Mouse (Mus musculus): ENCODE measurements around the gene Ppp6r1. TPM values are rescaled to one million over a fixed set of nuclear protein-coding genes. Genes with fewer than 3 reads are reported as not detected.

Ppp6r1 gene
- polyA plus RNA-seq, 1 experiment from 2014 or later = 4.3 TPM

DNA sequence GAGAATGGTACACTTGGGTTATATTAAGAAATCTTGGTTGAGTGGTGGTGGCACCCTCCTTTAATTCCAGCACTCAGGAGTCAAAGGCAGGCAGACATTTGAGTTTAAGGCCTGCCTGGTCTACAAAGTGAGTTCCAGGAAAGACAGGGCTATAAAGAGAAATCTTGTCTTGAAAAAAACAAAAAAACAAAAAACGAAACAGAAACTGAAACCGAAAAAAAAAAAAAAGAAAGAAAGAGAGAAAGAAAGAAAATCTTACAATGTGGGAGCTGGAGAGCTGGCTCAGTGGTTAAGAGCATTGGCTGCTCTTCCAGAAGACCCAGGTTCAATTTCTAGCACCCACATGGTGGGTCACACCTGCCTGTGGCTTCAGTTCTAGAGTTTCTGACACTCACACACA is 4.9 kb upstream of the Ppp6r1 start:
- H3K27ac ChIP-seq (ENCODE audit: low read depth, low read length) = no peak overlapping the region
- H3K9me3 ChIP-seq (ENCODE audit: control insufficient read depth, low read length) = no peaks in the 10 kb centered on the region
- H3K4me1 ChIP-seq (ENCODE audit: control insufficient read depth, insufficient read depth, low read depth, low read length) = peaks cover 6% of the 10 kb centered on the region; the same call in 1 of the 2 replicates
- H3K4me3 ChIP-seq (ENCODE audit: low read length) = no peak overlapping the region
- no peaks in the 10 kb centered on the region for H3K27me3 ChIP-seq (replicated peaks; ENCODE audit: control insufficient read depth, insufficient read depth, low read length)
- no peak overlapping the region for H3K9ac ChIP-seq (ENCODE audit: low read depth, low read length)
- ATAC-seq = no peak
- 94% methylated on average over 2 of the region's 2 CpGs for WGBS
- no peak overlapping the region for H3K4me2 ChIP-seq (ENCODE audit: low read length)
- peaks cover 11% of the 10 kb centered on the region for H3K36me3 ChIP-seq (ENCODE audit: control insufficient read depth, insufficient read depth, low read length)

- no peak overlapping the region for H3K4me3 ChIP-seq (ENCODE audit: low read length)
- WGBS = 74% methylated on average over 8 of the region's 8 CpGs
- ATAC-seq = no peak
- no peak overlapping the region for H3K4me2 ChIP-seq (ENCODE audit: low read length)
- H3K27me3 ChIP-seq (replicated peaks; ENCODE audit: control insufficient read depth, insufficient read depth, low read length) = no peaks in the 10 kb centered on the region
- H3K9me3 ChIP-seq (ENCODE audit: control insufficient read depth, low read length) = no peaks in the 10 kb centered on the region
- peaks cover 6% of the 10 kb centered on the region; the same call in 1 of the 2 replicates for H3K4me1 ChIP-seq (ENCODE audit: control insufficient read depth, insufficient read depth, low read depth, low read length)
- H3K27ac ChIP-seq (ENCODE audit: low read depth, low read length) = no peak overlapping the region
- H3K36me3 ChIP-seq (ENCODE audit: control insufficient read depth, insufficient read depth, low read length) = peaks cover 6% of the 10 kb centered on the region
- no peak overlapping the region for H3K9ac ChIP-seq (ENCODE audit: low read depth, low read length)
These were observed 4.4 kb upstream of the Ppp6r1 start for GRCm38 (mm10) chr7:4663179-4663578.

DNA sequence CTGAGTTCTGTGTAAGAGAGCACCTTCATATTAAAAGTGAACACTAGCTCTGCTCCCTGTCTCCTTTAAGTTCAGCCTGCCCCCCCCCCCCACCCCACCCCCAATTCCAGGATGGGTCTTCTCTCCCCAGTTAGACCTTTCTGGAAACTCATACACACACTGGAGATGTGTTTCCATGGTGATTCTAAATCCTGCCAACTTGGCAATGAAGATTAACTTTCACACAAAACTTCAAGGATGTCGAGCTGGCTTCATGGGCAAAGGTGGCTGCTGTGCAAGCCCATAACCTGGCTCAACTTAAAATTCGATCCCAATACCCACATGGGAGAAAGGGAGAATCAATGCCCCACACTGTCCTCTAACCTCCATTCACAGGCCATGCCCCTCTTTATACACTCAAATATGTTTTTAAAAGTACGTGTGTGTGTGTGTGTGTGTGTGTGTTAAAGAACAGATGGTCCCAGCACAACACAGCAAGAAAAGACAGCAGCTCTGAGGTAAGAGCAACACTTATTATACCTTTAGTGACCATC is 1.2 kb upstream of the Ppp6r1 start:
- 32% methylated on average over 3 of the region's 3 CpGs for WGBS

GRCm38 (mm10) chr7:4658128-4658907 is 501 bp downstream of the Ppp6r1 start:
- WGBS = under 1% methylated on average over 53 of the region's 78 CpGs
- ATAC-seq = peak; percentile 66
- Histone ChIP-seq H3K9me3 (ENCODE audit: control insufficient read depth, low read length) (no peaks in the 10 kb centered on the region), H3K27ac (ENCODE audit: low read depth, low read length) (peak overlapping the region; percentile 95), H3K4me2 (ENCODE audit: low read length) (peak overlapping the region; percentile 94), H3K9ac (ENCODE audit: low read depth, low read length) (peak overlapping the region; percentile 98), H3K4me1 (ENCODE audit: control insufficient read depth, insufficient read depth, low read depth, low read length) (peaks cover 33% of the 10 kb centered on the region), H3K27me3 (replicated peaks; ENCODE audit: control insufficient read depth, insufficient read depth, low read length) (no peaks in the 10 kb centered on the region), H3K4me3 (ENCODE audit: low read length) (peak overlapping the region; percentile 83), H3K36me3 (ENCODE audit: control insufficient read depth, insufficient read depth, low read length) (no peaks in the 10 kb centered on the region)

More for the DNA sequence above, 1.2 kb upstream of the Ppp6r1 start:
- Histone ChIP-seq H3K4me3 (ENCODE audit: low read length) (peak overlapping the region; percentile 83), H3K4me2 (ENCODE audit: low read length) (peak overlapping the region; percentile 94), H3K4me1 (ENCODE audit: control insufficient read depth, insufficient read depth, low read depth, low read length) (peaks cover 33% of the 10 kb centered on the region), H3K27me3 (replicated peaks; ENCODE audit: control insufficient read depth, insufficient read depth, low read length) (no peaks in the 10 kb centered on the region), H3K27ac (ENCODE audit: low read depth, low read length) (peak overlapping the region; percentile 95), H3K9me3 (ENCODE audit: control insufficient read depth, low read length) (no peaks in the 10 kb centered on the region), H3K9ac (ENCODE audit: low read depth, low read length) (peak overlapping the region; percentile 73), H3K36me3 (ENCODE audit: control insufficient read depth, insufficient read depth, low read length) (no peaks in the 10 kb centered on the region; the same call in 1 of the 2 replicates)
- no peak for ATAC-seq

DNA sequence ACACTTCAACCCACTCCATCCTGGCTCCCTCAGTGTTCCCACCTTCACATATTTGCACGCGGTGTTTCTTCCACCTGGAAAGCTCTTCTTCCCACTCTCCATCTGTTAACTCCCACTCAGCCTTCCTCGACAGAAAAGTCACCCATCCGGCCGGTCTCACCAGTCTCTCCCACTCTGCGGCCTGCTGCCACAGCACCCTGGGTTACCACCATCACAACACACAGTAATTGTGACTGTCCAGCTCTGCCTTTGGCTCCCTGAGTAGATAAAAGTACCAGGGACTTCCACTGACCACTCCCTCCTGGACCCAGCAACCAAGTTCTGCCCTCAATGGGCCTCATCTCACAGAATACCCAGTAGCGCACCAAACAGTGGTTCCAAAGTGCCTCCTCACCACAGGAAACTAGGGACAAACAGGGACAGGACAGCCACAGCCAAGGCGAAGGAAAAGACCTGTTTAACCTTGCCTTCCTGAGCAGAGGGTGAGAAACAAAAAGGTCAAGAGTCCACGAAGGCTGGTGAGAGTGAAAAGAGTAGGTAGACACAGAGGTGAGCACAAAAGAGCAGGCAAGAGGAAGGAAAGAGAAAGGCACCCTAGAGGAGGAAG is 1.2 kb downstream of the Ppp6r1 start:
- 54% methylated on average over 9 of the region's 9 CpGs for WGBS
- Histone ChIP-seq H3K36me3 (ENCODE audit: control insufficient read depth, insufficient read depth, low read length) (no peaks in the 10 kb centered on the region), H3K27ac (ENCODE audit: low read depth, low read length) (peak overlapping the region; percentile 95), H3K27me3 (replicated peaks; ENCODE audit: control insufficient read depth, insufficient read depth, low read length) (no peaks in the 10 kb centered on the region), H3K9ac (ENCODE audit: low read depth, low read length) (peak overlapping the region; percentile 98), H3K4me2 (ENCODE audit: low read length) (peak overlapping the region; percentile 94), H3K9me3 (ENCODE audit: control insufficient read depth, low read length) (no peaks in the 10 kb centered on the region), H3K4me1 (ENCODE audit: control insufficient read depth, insufficient read depth, low read depth, low read length) (peaks cover 33% of the 10 kb centered on the region), H3K4me3 (ENCODE audit: low read length) (peak overlapping the region; percentile 83)
- ATAC-seq = no peak

GRCm38 (mm10) chr7:4656818-4657217 is 2.0 kb downstream of the Ppp6r1 start:
- Histone ChIP-seq H3K9me3 (ENCODE audit: control insufficient read depth, low read length) (no peaks in the 10 kb centered on the region), H3K4me2 (ENCODE audit: low read length) (peak overlapping the region; percentile 94), H3K36me3 (ENCODE audit: control insufficient read depth, insufficient read depth, low read length) (no peaks in the 10 kb centered on the region), H3K27ac (ENCODE audit: low read depth, low read length) (no peak overlapping the region), H3K9ac (ENCODE audit: low read depth, low read length) (peak overlapping the region; percentile 6; the same call in 1 of the 2 replicates), H3K27me3 (replicated peaks; ENCODE audit: control insufficient read depth, insufficient read depth, low read length) (no peaks in the 10 kb centered on the region), H3K4me1 (ENCODE audit: control insufficient read depth, insufficient read depth, low read depth, low read length) (peaks cover 33% of the 10 kb centered on the region), H3K4me3 (ENCODE audit: low read length) (no peak overlapping the region; the same call in 1 of the 2 replicates)
- 64% methylated on average over 1 of the region's 1 CpGs for WGBS
- no peak for ATAC-seq

- H3K27ac ChIP-seq (ENCODE audit: low read depth, low read length) = no peak overlapping the region
- H3K9me3 ChIP-seq (ENCODE audit: control insufficient read depth, low read length) = no peaks in the 10 kb centered on the region
- no peak overlapping the region for H3K4me2 ChIP-seq (ENCODE audit: low read length)
- no peak overlapping the region for H3K4me3 ChIP-seq (ENCODE audit: low read length)
- H3K9ac ChIP-seq (ENCODE audit: low read depth, low read length) = no peak overlapping the region
- H3K4me1 ChIP-seq (ENCODE audit: control insufficient read depth, insufficient read depth, low read depth, low read length) = peaks cover 33% of the 10 kb centered on the region
- no peaks in the 10 kb centered on the region for H3K36me3 ChIP-seq (ENCODE audit: control insufficient read depth, insufficient read depth, low read length)
- no peak for ATAC-seq
- H3K27me3 ChIP-seq (replicated peaks; ENCODE audit: control insufficient read depth, insufficient read depth, low read length) = no peaks in the 10 kb centered on the region
- WGBS = 86% methylated on average over 1 of the region's 1 CpGs
These were observed 2.9 kb downstream of the Ppp6r1 start for GRCm38 (mm10) chr7:4655916-4656315.

GRCm38 (mm10) chr7:4655393-4655792 is 3.4 kb downstream of the Ppp6r1 start:
- Histone ChIP-seq H3K4me1 (ENCODE audit: control insufficient read depth, insufficient read depth, low read depth, low read length) (peaks cover 33% of the 10 kb centered on the region), H3K4me2 (ENCODE audit: low read length) (no peak overlapping the region), H3K36me3 (ENCODE audit: control insufficient read depth, insufficient read depth, low read length) (no peaks in the 10 kb centered on the region), H3K9ac (ENCODE audit: low read depth, low read length) (no peak overlapping the region), H3K4me3 (ENCODE audit: low read length) (no peak overlapping the region), H3K27me3 (replicated peaks; ENCODE audit: control insufficient read depth, insufficient read depth, low read length) (no peaks in the 10 kb centered on the region), H3K27ac (ENCODE audit: low read depth, low read length) (no peak overlapping the region), H3K9me3 (ENCODE audit: control insufficient read depth, low read length) (no peaks in the 10 kb centered on the region)
- no peak for ATAC-seq
- WGBS = 92% methylated on average over 4 of the region's 4 CpGs

DNA sequence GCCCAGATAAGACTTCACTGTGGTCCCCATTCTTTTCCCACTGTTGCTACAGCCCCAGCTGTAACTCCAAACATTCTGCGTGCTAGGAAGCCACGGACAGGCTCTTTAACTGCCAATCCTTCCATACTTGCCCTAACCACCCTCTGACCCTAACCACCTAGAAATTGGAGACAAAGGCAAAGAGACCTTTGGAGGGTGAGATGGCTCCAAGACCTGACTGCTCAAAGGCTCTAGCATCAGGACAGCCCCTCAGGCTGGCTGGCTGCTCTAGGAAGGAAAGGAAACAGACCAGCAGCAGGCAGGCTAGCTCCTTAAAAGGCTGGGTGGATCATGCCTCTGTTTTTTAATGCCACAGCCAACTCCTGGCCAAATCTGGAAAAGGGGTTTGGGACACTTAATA is 4.6 kb downstream of the Ppp6r1 start:
- no peaks in the 10 kb centered on the region for H3K36me3 ChIP-seq (ENCODE audit: control insufficient read depth, insufficient read depth, low read length)
- no peak overlapping the region for H3K27ac ChIP-seq (ENCODE audit: low read depth, low read length)
- ATAC-seq = no peak
- WGBS = 87% methylated on average over 2 of the region's 2 CpGs
- H3K9me3 ChIP-seq (ENCODE audit: control insufficient read depth, low read length) = no peaks in the 10 kb centered on the region
- no peak overlapping the region for H3K9ac ChIP-seq (ENCODE audit: low read depth, low read length)
- no peak overlapping the region for H3K4me3 ChIP-seq (ENCODE audit: low read length)
- no peak overlapping the region for H3K4me2 ChIP-seq (ENCODE audit: low read length)
- H3K4me1 ChIP-seq (ENCODE audit: control insufficient read depth, insufficient read depth, low read depth, low read length) = peaks cover 27% of the 10 kb centered on the region
- H3K27me3 ChIP-seq (replicated peaks; ENCODE audit: control insufficient read depth, insufficient read depth, low read length) = no peaks in the 10 kb centered on the region

Data from hindbrain, embryonic 16.5 days (tissue).